Mouse (Mus musculus) myocyte (in vitro differentiated cells): ENCODE measurements around the gene Dmac2. TPM values are rescaled to one million over a fixed set of nuclear protein-coding genes. Genes with fewer than 3 reads are reported as not detected.

Experiments
- H3K27me3 ChIP-seq: one replicate; pipeline ENCODE4 v1.6.1; 2011; ENCODE audit not compliant: control insufficient read depth, insufficient read depth, insufficient read length
- H3K36me3 ChIP-seq: one replicate; pipeline ENCODE4 v1.6.1; 2011; ENCODE audit not compliant: control insufficient read depth, insufficient read depth
- H3K4me2 ChIP-seq: one replicate; pipeline ENCODE4 v1.6.1; 2011; ENCODE audit warnings: low read depth, control low read depth
- H3K4me3 ChIP-seq: one replicate; pipeline ENCODE4 v1.5.1; 2011; ENCODE audit warnings: mild to moderate bottlenecking, control low read depth, moderate library complexity
- H3K79me2 ChIP-seq: one replicate; pipeline ENCODE4 v1.6.1; 2011; ENCODE audit not compliant: control insufficient read depth, insufficient read depth
- H3ac ChIP-seq: one replicate; pipeline ENCODE4 v1.6.1; 2011; ENCODE audit not compliant: control insufficient read depth, insufficient read length
- CEBPB ChIP-seq: IDR thresholded peaks from 2 replicates; pipeline ENCODE4 v1.6.1; 2011; ENCODE audit warnings: mild to moderate bottlenecking, moderate library complexity; ENCODE audit not compliant: poor library complexity, insufficient read depth, severe bottlenecking
- E2F4 ChIP-seq: IDR thresholded peaks from one replicate; pipeline ENCODE4 v1.6.1; 2011; ENCODE audit warnings: mild to moderate bottlenecking, control low read depth, moderate library complexity; ENCODE audit not compliant: insufficient read depth
- MAX ChIP-seq: IDR thresholded peaks from one replicate; pipeline ENCODE4 v1.6.1; 2011; ENCODE audit warnings: low read depth, mild to moderate bottlenecking, control low read depth
- MYOD1 ChIP-seq, 3 experiments: IDR thresholded peaks; one replicate each; pipeline ENCODE4 v1.6.1; 2011; ENCODE audit warnings: control low read depth in 2 of 3, low read depth in 2 of 3, mild to moderate bottlenecking in 2 of 3, moderate library complexity in 1 of 3; ENCODE audit not compliant: insufficient read length in 2 of 3, control insufficient read depth in 1 of 3
- MYOG ChIP-seq, 3 experiments: IDR thresholded peaks; one replicate each; pipeline ENCODE4 v1.6.1; 2011; ENCODE audit warnings: control low read depth in 2 of 3, low read depth in 2 of 3, mild to moderate bottlenecking in 2 of 3; ENCODE audit not compliant: insufficient read length in 2 of 3, control insufficient read depth in 1 of 3, insufficient read depth in 1 of 3
- POLR2A ChIP-seq: IDR thresholded peaks from one replicate; pipeline ENCODE4 v1.6.1; 2011; ENCODE audit warnings: low read depth, mild to moderate bottlenecking, control low read depth, moderate library complexity; ENCODE audit not compliant: insufficient read length
- POLR2AphosphoS2 ChIP-seq: IDR thresholded peaks from one replicate; pipeline ENCODE4 v1.6.1; 2011; ENCODE audit warnings: low read depth, control low read depth; ENCODE audit not compliant: insufficient read length
- REST ChIP-seq: IDR thresholded peaks from one replicate; pipeline ENCODE4 v1.6.1; 2011; ENCODE audit warnings: mild to moderate bottlenecking, control low read depth, moderate library complexity; ENCODE audit not compliant: insufficient read depth, insufficient read length
- SRF ChIP-seq: IDR thresholded peaks from one replicate; pipeline ENCODE4 v1.6.1; 2011; ENCODE audit warnings: low read depth; ENCODE audit not compliant: control insufficient read depth, insufficient read length
- TCF12 ChIP-seq: IDR thresholded peaks from one replicate; pipeline ENCODE4 v1.6.1; 2011; ENCODE audit warnings: mild to moderate bottlenecking, control low read depth; ENCODE audit not compliant: poor library complexity, insufficient read depth, severe bottlenecking
- TCF3 ChIP-seq: IDR thresholded peaks from one replicate; pipeline ENCODE4 v1.6.1; 2011; ENCODE audit warnings: low read depth, control low read depth; ENCODE audit not compliant: insufficient read length
- USF1 ChIP-seq: IDR thresholded peaks from one replicate; pipeline ENCODE4 v1.6.1; 2011; ENCODE audit warnings: low read depth, mild to moderate bottlenecking, control low read depth, moderate library complexity
- polyA plus RNA-seq: library from polyadenylated mRNA; unstranded; fragments of >200 nt; fragmentation: generic; extraction: Trizol; gene quantifications from one replicate; pipeline ENCODE4 v1.2.1, GENCODE M21; 2012; ENCODE audit warnings: missing spikeins

The Dmac2 gene
- polyA plus RNA-seq, 1 experiment: 13.0 TPM

- Histone ChIP-seq H3K4me2 (no peak overlapping the region), H3K36me3 (no peaks in the 10 kb centered on the region), H3ac (no peak overlapping the region), H3K27me3 (peaks cover 33% of the 10 kb centered on the region), H3K4me3 (no peak overlapping the region), H3K79me2 (no peaks in the 10 kb centered on the region)
- TF ChIP-seq MYOG (IDR thresholded peaks at IDR 0.05; ENCODE audit: control insufficient read depth in 1 of 3, insufficient read depth in 1 of 3, insufficient read length in 2 of 3, low read depth in 2 of 3): no peak
- no peak for TF ChIP-seq TCF12
- TF ChIP-seq TCF3: no peak
- TF ChIP-seq POLR2AphosphoS2: no peak
- no peak for TF ChIP-seq POLR2A
- TF ChIP-seq SRF: no peak
- no peak for TF ChIP-seq E2F4
- no peak for TF ChIP-seq MYOD1 (IDR thresholded peaks at IDR 0.05; ENCODE audit: control insufficient read depth in 1 of 3, insufficient read length in 2 of 3, low read depth in 2 of 3)
- TF ChIP-seq USF1: no peak
- TF ChIP-seq REST: no peak
These were observed 12.0 kb upstream of the Dmac2 start for GRCm38 (mm10) chr7:25607196-25607595.

DNA sequence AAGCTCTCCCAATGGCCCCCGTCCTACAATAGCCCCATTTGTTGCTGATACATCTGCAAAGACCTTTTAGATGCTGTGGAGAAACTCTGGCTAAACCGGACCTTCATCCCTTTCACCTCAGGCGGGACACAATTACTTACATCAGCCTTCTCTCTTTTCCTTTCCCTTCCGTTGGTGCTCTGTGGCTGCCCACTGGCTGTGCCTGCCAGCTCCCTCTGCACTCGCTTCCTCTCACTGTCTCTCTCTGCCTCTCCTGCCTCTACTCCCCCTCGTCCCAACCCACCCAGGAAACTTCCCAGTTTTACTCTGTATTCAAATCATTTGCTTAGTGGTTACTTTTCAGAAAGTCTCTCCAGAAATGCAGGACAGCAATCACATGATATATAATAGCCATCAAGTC is 9.2 kb upstream of the Dmac2 start:
- H3ac ChIP-seq: no peak overlapping the region

DNA sequence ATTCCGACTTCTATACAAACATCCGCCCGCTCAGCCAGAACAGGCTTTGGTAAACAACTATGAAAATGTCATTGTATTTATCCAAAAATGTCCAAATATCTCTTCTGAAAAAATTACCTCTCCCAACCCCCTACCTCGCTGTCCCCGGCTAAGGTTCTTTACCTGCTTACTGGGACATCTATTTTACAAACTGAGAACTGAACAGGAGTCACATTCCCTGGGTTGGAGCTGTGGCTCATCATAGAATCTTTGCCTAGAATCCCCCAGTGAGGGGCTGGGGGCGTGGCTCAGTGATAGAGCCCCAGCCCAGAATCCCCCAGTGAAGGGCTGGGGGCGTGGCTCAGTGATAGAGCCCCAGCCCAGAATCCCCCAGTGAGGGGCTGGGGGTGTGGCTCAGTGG is 7.7 kb upstream of the Dmac2 start:
- no peak overlapping the region for H3K4me3 ChIP-seq
- no peak overlapping the region for H3K4me2 ChIP-seq
- peaks cover 47% of the 10 kb centered on the region for H3K27me3 ChIP-seq
- no peaks in the 10 kb centered on the region for H3K79me2 ChIP-seq
- H3K36me3 ChIP-seq: no peaks in the 10 kb centered on the region
- H3ac ChIP-seq: no peak overlapping the region
- no peak for TF ChIP-seq MYOD1 (IDR thresholded peaks at IDR 0.05; ENCODE audit: control insufficient read depth in 1 of 3, insufficient read length in 2 of 3, low read depth in 2 of 3)
- TF ChIP-seq E2F4: no peak
- TF ChIP-seq TCF12: no peak
- TF ChIP-seq TCF3: no peak
- no peak for TF ChIP-seq REST
- TF ChIP-seq POLR2AphosphoS2: no peak
- no peak for TF ChIP-seq SRF
- no peak for TF ChIP-seq MAX
- TF ChIP-seq CEBPB: no peak
- TF ChIP-seq USF1: no peak
- TF ChIP-seq MYOG (IDR thresholded peaks at IDR 0.05; ENCODE audit: control insufficient read depth in 1 of 3, insufficient read depth in 1 of 3, insufficient read length in 2 of 3, low read depth in 2 of 3): no peak
- TF ChIP-seq POLR2A: no peak

More for the DNA sequence above, 9.2 kb upstream of the Dmac2 start:
- Histone ChIP-seq H3K4me3 (no peak overlapping the region), H3K79me2 (no peaks in the 10 kb centered on the region), H3K36me3 (no peaks in the 10 kb centered on the region), H3K4me2 (no peak overlapping the region), H3K27me3 (peaks cover 46% of the 10 kb centered on the region)
- TF ChIP-seq POLR2AphosphoS2 (no peak), MYOD1 (IDR thresholded peaks at IDR 0.05; ENCODE audit: control insufficient read depth in 1 of 3, insufficient read length in 2 of 3, low read depth in 2 of 3) (no peak), MAX (no peak), REST (no peak), MYOG (IDR thresholded peaks at IDR 0.05; ENCODE audit: control insufficient read depth in 1 of 3, insufficient read depth in 1 of 3, insufficient read length in 2 of 3, low read depth in 2 of 3) (no peak), TCF12 (no peak), CEBPB (no peak), TCF3 (no peak), SRF (no peak), POLR2A (no peak)

GRCm38 (mm10) chr7:25614086-25614485 is 5.1 kb upstream of the Dmac2 start:
- no peaks in the 10 kb centered on the region for H3K79me2 ChIP-seq
- H3K36me3 ChIP-seq: no peaks in the 10 kb centered on the region
- H3K27me3 ChIP-seq: peaks cover 34% of the 10 kb centered on the region
- no peak overlapping the region for H3K4me3 ChIP-seq
- H3ac ChIP-seq: no peak overlapping the region
- TF ChIP-seq POLR2AphosphoS2 (no peak), E2F4 (no peak), SRF (no peak), TCF12 (no peak), CEBPB (no peak), MAX (no peak), MYOG (IDR thresholded peaks at IDR 0.05; ENCODE audit: control insufficient read depth in 1 of 3, insufficient read depth in 1 of 3, insufficient read length in 2 of 3, low read depth in 2 of 3) (no peak), REST (no peak), TCF3 (no peak)
- no peak overlapping the region for H3K4me2 ChIP-seq
